Mouse (Mus musculus) naive thymus-derived CD4-positive, alpha-beta T cell, adult 2 months (primary cell): Measurements from ENCODE around the gene Cytl1.

Source experiments
- DNase-seq: peaks from one replicate; pipeline ENCODE4 v3.0.0-alpha.2; 2011; ENCODE audit warnings: low read depth

Gene Cytl1

DNA sequence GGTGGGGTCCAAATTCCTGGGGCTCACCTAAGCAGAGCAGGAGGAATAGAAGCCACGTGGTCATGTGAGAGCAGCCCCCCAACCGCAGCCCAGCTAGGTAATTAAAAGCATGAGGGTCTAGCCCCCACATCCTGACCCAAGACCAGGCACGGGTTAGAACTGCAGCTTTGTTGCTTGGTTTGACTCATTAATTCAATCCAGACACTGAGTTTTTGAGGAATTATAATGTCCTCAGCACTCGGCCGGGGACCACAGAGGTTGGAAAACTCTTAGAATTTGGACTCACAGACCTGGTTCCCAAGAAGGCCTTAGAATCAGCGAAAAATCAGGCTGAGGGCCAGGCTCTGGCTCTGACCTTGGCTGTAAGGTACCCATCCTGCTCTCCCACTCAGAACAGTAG, 35.6 kb downstream of the Cytl1 start:
- no peak for DNase-seq

DNA sequence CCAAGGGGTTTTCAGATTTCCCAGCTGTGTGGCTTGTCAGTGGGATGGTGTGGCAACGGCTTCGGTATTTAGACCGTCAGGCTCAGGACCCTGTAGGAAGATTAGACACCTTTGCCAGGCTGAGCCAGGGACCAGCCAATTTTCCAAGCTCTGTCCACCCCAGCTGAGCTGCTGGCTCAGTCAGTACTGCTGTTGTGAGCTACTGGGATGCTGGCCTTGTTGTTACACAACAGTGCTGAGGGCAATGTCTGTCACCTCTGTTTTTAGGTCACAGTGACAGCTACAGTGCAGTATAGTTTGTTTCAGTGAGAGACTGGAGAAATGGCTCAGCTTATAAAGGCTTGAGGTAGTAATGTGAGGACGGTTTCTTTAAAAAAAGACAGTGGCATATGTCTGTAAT, 38.7 kb downstream of the Cytl1 start:
- no peak for DNase-seq

DNA sequence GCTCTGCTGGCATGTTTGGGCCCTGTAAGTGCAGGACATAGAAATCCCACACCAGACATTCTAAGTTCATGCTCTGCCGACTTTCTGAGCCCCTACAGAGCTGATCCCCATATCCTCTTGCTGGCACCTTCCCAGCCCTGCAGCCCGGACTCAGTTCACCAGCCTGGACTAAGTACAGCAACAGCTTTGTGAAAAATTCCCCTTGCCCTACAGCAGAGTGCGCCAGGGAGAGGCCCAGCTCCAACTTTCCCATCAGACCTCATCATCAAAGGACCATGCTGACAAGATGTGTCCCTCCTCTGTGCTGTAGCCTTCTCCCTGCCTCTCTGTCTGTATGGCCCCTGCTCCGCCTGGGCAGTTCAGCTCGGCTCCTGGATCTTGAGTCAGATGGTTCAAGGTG, 40.4 kb downstream of the Cytl1 start:
- DNase-seq: no peak

DNA sequence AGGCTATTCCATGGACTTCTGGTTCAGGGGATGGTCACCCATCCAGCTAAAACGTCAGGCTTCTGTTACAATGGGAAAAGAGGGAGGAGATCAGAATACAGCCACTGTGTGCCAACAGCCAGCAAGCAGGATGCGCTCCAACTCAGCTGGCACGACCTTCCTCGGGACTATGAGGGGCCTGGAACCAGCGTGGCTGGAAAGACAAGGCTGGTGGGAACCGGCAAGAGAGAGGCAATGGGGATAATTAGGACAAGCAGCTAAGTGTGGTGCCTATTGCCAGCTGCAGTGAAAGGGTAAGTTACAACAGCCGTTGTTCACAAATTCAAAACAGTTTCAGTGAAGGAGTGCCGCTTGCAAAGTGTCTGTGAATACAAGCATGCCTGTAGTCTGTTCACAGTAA, 48.0 kb downstream of the Cytl1 start:
- DNase-seq: no peak

DNA sequence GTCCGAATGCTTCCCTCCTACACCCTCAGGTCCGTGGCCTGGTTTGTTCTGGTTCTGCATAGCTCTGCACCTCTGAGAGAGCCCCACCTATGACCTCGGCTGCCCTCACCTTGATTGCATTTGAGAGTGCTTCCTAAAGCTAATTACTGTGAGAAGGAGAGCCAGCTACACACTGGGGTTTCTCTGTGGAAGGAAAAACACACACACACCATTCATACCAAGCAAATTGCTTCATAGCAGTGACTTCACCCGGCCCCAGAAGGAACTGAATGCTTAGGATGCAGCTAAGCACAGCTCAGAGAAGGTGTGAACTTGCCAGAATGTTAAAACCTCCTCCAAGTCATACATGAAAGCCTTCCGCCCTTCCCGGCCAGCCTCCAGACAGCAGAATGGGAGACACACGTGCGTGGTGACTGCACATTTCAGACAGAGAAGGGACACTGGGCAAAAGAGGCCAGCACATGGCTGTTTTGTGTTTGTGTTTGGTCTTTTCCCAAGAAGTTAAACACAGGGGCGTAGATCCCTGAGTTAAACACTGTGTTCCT, 49.6 kb downstream of the Cytl1 start:
- no peak for DNase-seq
